Mouse (Mus musculus): ENCODE results near the gene Trib3.

- no peak for TF ChIP-seq POLR2A (IDR thresholded peaks at IDR 0.05; ENCODE audit: low read depth, low read length)
- no peak for TF ChIP-seq CTCF (IDR thresholded peaks at IDR 0.05; ENCODE audit: extremely low read depth, insufficient read length, insufficient replicate concordance, low read depth, low read length)
Observed at GRCm38 (mm10) chr2:152357254-152357653, 13.4 kb upstream of the Trib3 start.

All from small intestine, adult 2 months (tissue).